Mouse (Mus musculus) skeletal muscle tissue, postnatal 0 days (tissue): ENCODE measurements around the gene Entpd5. TPM values are rescaled to one million over a fixed set of nuclear protein-coding genes. Genes with fewer than 3 reads are reported as not detected.

Experiments used
- polyA plus RNA-seq: library from polyadenylated mRNA; unstranded; fragments of >200 nt; fragmentation: Nextera tagmentation; extraction: Ambion mirVana; gene quantifications from 2 replicates; pipeline ENCODE4 v1.2.1, GENCODE M21; 2015

Entpd5 gene
- polyA plus RNA-seq: 5.3 and 6.6 TPM in 2 replicates

DNA sequence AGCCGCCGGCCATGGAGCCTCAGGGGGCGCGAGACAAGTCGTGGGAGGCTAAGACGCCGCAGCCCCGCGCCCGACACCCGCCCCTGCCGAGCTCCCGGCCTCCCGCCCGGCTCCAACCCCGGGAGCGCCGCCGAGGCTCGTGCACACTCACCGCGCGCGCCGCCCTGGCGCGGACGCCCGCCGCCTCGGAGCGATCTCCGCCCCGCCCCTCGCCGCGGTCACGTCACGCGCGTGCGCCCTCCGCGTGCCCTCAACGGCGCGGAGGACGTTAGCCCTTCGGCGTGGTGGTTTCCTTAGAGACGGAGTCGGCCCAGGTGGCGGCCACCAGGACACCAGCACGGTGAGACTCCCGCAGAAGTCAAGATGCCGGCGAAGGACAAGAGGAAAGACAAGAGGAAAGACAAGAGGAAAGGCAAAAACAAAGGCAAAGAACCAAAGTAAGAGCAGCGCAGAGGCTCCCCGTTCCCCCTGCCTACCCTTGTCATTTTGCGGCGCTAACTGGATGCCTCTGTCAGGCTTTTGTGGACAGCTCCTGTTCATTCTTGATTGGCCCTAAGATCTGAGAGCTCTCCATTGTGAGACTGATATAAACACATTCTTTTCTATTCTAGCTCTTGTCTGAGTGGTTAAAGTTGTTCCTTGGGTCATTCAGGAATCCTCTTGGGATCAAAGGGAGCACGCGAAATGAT, at the start of gene Entpd5, which contains the start of gene Bbof1:
Entpd5 (minus strand) TSS at position 211 of the 689 bp plus-strand sequence.
Bbof1 (plus strand) TSS at position 253 of the 689 bp plus-strand sequence.

GRCm38 (mm10) chr12:84450718-84451646, 42.2 kb upstream of the Entpd5 start, which contains the start of the genes Aldh6a1 and Lin52:
Gene Aldh6a1 (minus strand): TSS chr12:84451004.
Gene Lin52 (plus strand): TSS chr12:84451422.

GRCm38 (mm10) chr12:84416834-84417604, 8.2 kb upstream of the Entpd5 start, which contains the start of gene Rnf113a2:
Gene Rnf113a2 (plus strand): TSS chr12:84417196.

GRCm38 (mm10) chr12:84361555-84362489, 47.0 kb downstream of the Entpd5 start, which contains the start of the genes Coq6 and Fam161b:
Gene Coq6 (plus strand): TSS chr12:84361657.
Gene Fam161b (minus strand): TSS chr12:84361833.

Other genes with a start within 250 kb of the Entpd5 start
- 4.9 and 5.7 TPM in 2 replicates for gene Elmsan1, start 190.1 kb downstream of the Entpd5 start, polyA plus RNA-seq
- gene Ptgr2, start 123.8 kb downstream of the Entpd5 start, polyA plus RNA-seq: 64.0 and 72.2 TPM in 2 replicates
- 31.5 and 33.8 TPM in 2 replicates for gene Zfp410, start 92.2 kb downstream of the Entpd5 start, polyA plus RNA-seq
- gene Coq6, start 47.4 kb downstream of the Entpd5 start, polyA plus RNA-seq: 44.9 and 45.2 TPM in 2 replicates
- 0.46 and 0.90 TPM in 2 replicates for gene Fam161b, start 47.2 kb downstream of the Entpd5 start, polyA plus RNA-seq
- 0.54 and 0.71 TPM in 2 replicates for gene Bbof1, start within 50 bp of the Entpd5 start, polyA plus RNA-seq
- gene Rnf113a2, start 8.2 kb upstream of the Entpd5 start, polyA plus RNA-seq: 15.7 and 17.7 TPM in 2 replicates
- 36.8 and 77.0 TPM in 2 replicates for gene Aldh6a1, start 42.0 kb upstream of the Entpd5 start, polyA plus RNA-seq
- gene Lin52, start 42.4 kb upstream of the Entpd5 start, polyA plus RNA-seq: 7.3 and 8.9 TPM in 2 replicates
- gene Vsx2, start 160.7 kb upstream of the Entpd5 start, polyA plus RNA-seq: not detected in 2 replicates
- 6.2 and 6.7 TPM in 2 replicates for gene Abcd4, start 208.4 kb upstream of the Entpd5 start, polyA plus RNA-seq
- gene Vrtn, start 232.0 kb upstream of the Entpd5 start, polyA plus RNA-seq: not detected in 2 replicates